26 mouse cellular contexts compared by ENCODE assay signal in the genomic region with DNA sequence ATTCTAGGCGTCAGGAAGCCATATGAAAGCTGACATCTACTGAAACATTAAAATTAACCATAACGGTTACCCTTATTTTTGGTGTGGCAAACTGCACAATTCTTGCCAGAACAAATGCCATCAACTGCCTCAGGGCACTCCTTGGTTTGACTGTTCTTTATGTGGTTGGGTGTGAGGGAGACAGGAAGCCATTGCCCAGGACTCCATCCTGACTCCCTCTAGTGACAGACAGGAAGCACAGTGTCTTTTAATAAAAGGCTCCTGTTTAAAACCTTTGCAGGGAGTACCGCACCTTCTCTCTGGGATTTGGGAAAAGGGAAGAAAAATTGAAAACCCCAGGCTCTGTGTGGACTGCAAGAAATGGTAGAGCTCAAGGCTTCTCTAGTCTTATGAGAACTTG. TPM values are rescaled to one million over a fixed set of nuclear protein-coding genes. Genes with fewer than 3 reads are reported as not detected.
A peak's percentile ranks its signal among the peaks of the same experiment; 100 is the strongest.
DNase-seq lines count a peak whose midpoint lies in the region; ATAC-seq and TF ChIP-seq lines count a peak whose summit lies in the region.
"Had no signal": no experiment of that assay in that cellular context is flagged by ENCODE, and none has a peak within 500 bp of the region (broad histone marks: within the 10 kb centered on the region; RNA-seq: fewer than 3 reads in every experiment).

No protein-coding gene starts in this region.

- 0 out of 2 replicates have a peak, but pooled peaks have one; percentile 34 for TF ChIP-seq CTCF in intestine, postnatal 0 days (IDR thresholded peaks at IDR 0.05; ENCODE audit: low read depth)
- peak; percentile 43 for TF ChIP-seq CTCF in lung, postnatal 0 days (IDR thresholded peaks at IDR 0.05)
- peak in 1 of 3 experiments; percentile 20; a peak in 1 of 6 replicates for TF ChIP-seq CTCF in MEL (IDR thresholded peaks at IDR 0.05 in 2 of 3, conservative IDR thresholded peaks at IDR 0.05 in 1 of 3; ENCODE audit: control insufficient read depth in 1 of 3, insufficient read depth in 1 of 3, low read depth in 2 of 3, low read length in 3 of 3, poor library complexity in 1 of 3, severe bottlenecking in 1 of 3)

- H3K27ac ChIP-seq in intestine, postnatal 0 days (ENCODE audit: low read depth, low read length), result no peak overlapping the region
- H3K27ac ChIP-seq in intestine, embryonic 15.5 days, result no peak overlapping the region
- no peak overlapping the region for H3K27ac ChIP-seq in lung, postnatal 0 days (ENCODE audit: low read length)
- H3K27ac ChIP-seq in MEL (ENCODE audit: control insufficient read depth, low read depth, low read length), result no peak overlapping the region
- H3K27ac ChIP-seq: embryonic facial prominence, embryonic 13.5 days; forebrain, embryonic 13.5 days; heart, embryonic 13.5 days; hindbrain, embryonic 13.5 days; liver, embryonic 15.5 days; midbrain, embryonic 13.5 days; neural tube, embryonic 12.5 days had no signal

- no peak for DNase-seq in lung, postnatal 0 days (ENCODE audit: low spot score)
- no peak for DNase-seq in lung, postnatal 4 days
- no peak for DNase-seq in MEL (ENCODE audit: low read depth, low spot score)
- peak; percentile 1 for DNase-seq in forelimb bud, embryonic 11.5 days (ENCODE audit: low read depth, low spot score)
- no peak for DNase-seq in natural killer cell, adult 2 months (ENCODE audit: low spot score in 2 of 2)
- DNase-seq: adrenal gland, postnatal 14 days; B cell, adult 2 months; cerebellum, postnatal 10 days; heart, adult 18-20 months; heart, postnatal 14 days; kidney, adult 9 months; kidney, postnatal 25 days; right cerebral cortex, postnatal 4 days; thymus, adult 2 months had no signal

- no peak overlapping the region for H3K4me3 ChIP-seq in intestine, postnatal 0 days (ENCODE audit: low read depth, low read length)
- H3K4me3 ChIP-seq in intestine, embryonic 15.5 days (replicated peaks), result no peak overlapping the region
- H3K4me3 ChIP-seq in lung, postnatal 0 days (ENCODE audit: low read depth, low read length), result no peak overlapping the region
- H3K4me3 ChIP-seq in MEL (ENCODE audit: control insufficient read depth in 1 of 2, insufficient read depth in 1 of 2, low read depth in 2 of 2, low read length in 2 of 2), result no peak overlapping the region
- H3K4me3 ChIP-seq: embryonic facial prominence, embryonic 13.5 days; erythroblast, embryonic 14.5 days; forebrain, embryonic 13.5 days; heart, embryonic 13.5 days; hindbrain, embryonic 13.5 days; liver, embryonic 15.5 days; midbrain, embryonic 13.5 days; neural tube, embryonic 12.5 days had no signal

- no peaks in the 10 kb centered on the region for H3K79me2 ChIP-seq in MEL (ENCODE audit: control insufficient read depth, insufficient read depth, low read length, poor library complexity)

- no peak for TF ChIP-seq EP300 in lung, postnatal 0 days (IDR thresholded peaks at IDR 0.05)
- TF ChIP-seq EP300 in MEL (IDR thresholded peaks at IDR 0.05; ENCODE audit: low read depth in 1 of 2, low read length in 2 of 2), result no peak

- no peak for TF ChIP-seq POLR2A in MEL (IDR thresholded peaks at IDR 0.05; ENCODE audit: control insufficient read depth in 1 of 2, insufficient read depth in 1 of 2, low read depth in 1 of 2, low read length in 2 of 2, poor library complexity in 1 of 2)

- no peak overlapping the region for H3K4me2 ChIP-seq in intestine, postnatal 0 days (replicated peaks; ENCODE audit: low read depth)
- no peak overlapping the region for H3K4me2 ChIP-seq in intestine, embryonic 15.5 days (replicated peaks)
- no peak overlapping the region for H3K4me2 ChIP-seq in lung, postnatal 0 days (replicated peaks; ENCODE audit: low read depth, low read length)
- H3K4me2 ChIP-seq: embryonic facial prominence, embryonic 13.5 days; forebrain, embryonic 13.5 days; heart, embryonic 13.5 days; hindbrain, embryonic 13.5 days; liver, embryonic 15.5 days; midbrain, embryonic 13.5 days; neural tube, embryonic 12.5 days had no signal

- H3K27me3 ChIP-seq in intestine, postnatal 0 days (replicated peaks; ENCODE audit: control insufficient read depth, insufficient read depth, low read length), result no peaks in the 10 kb centered on the region
- no peaks in the 10 kb centered on the region for H3K27me3 ChIP-seq in intestine, embryonic 15.5 days (replicated peaks)
- no peaks in the 10 kb centered on the region for H3K27me3 ChIP-seq in lung, postnatal 0 days (replicated peaks; ENCODE audit: insufficient read depth, low read length)
- no peaks in the 10 kb centered on the region for H3K27me3 ChIP-seq in MEL (ENCODE audit: control insufficient read depth in 1 of 2, insufficient read depth in 2 of 2, low read length in 2 of 2)
- H3K27me3 ChIP-seq: embryonic facial prominence, embryonic 13.5 days; forebrain, embryonic 13.5 days; heart, embryonic 13.5 days; hindbrain, embryonic 13.5 days; liver, embryonic 15.5 days; midbrain, embryonic 13.5 days; neural tube, embryonic 12.5 days had no signal

- no peak for TF ChIP-seq RAD21 in MEL (IDR thresholded peaks at IDR 0.05; ENCODE audit: low read depth, low read length)

- 81% methylated on average over 3 of the region's 3 CpGs for whole genome bisulfite sequencing in intestine, postnatal 0 days
- WGBS in intestine, embryonic 15.5 days, result 84% methylated on average over 3 of the region's 3 CpGs
- 78% methylated on average over 3 of the region's 3 CpGs for WGBS in lung, postnatal 0 days

- H3K36me3 ChIP-seq in intestine, postnatal 0 days (ENCODE audit: control insufficient read depth, insufficient read depth), result no peaks in the 10 kb centered on the region
- H3K36me3 ChIP-seq in intestine, embryonic 15.5 days, result no peaks in the 10 kb centered on the region
- no peaks in the 10 kb centered on the region for H3K36me3 ChIP-seq in lung, postnatal 0 days (ENCODE audit: insufficient read depth, low read length)
- H3K36me3 ChIP-seq in MEL (ENCODE audit: control insufficient read depth in 1 of 2, insufficient read depth in 2 of 2, low read length in 2 of 2), result no peaks in the 10 kb centered on the region
- H3K36me3 ChIP-seq: hindbrain, embryonic 13.5 days; liver, embryonic 15.5 days; midbrain, embryonic 13.5 days; neural tube, embryonic 12.5 days had no signal

- ATAC-seq in intestine, postnatal 0 days, result no peak
- ATAC-seq in intestine, embryonic 15.5 days, result no peak
- ATAC-seq in lung, postnatal 0 days, result no peak
- ATAC-seq in erythroid progenitor cell, adult 5-6 weeks (replicated peaks; ENCODE audit: low FRiP score, poor library complexity, severe bottlenecking), result no peak
- ATAC-seq: forebrain, embryonic 13.5 days; inflammation-experienced regulatory T-cells, adult 6 months; midbrain, embryonic 13.5 days had no signal

- H3K4me1 ChIP-seq in intestine, postnatal 0 days (replicated peaks; ENCODE audit: control insufficient read depth, insufficient read depth, low read length), result no peaks in the 10 kb centered on the region
- H3K4me1 ChIP-seq in intestine, embryonic 15.5 days (replicated peaks), result 0 out of 2 replicates have a peak, but pooled peaks cover 3% of the 10 kb centered on the region
- H3K4me1 ChIP-seq in lung, postnatal 0 days (ENCODE audit: insufficient read depth, low read depth, low read length), result no peaks in the 10 kb centered on the region
- no peaks in the 10 kb centered on the region for H3K4me1 ChIP-seq in MEL (ENCODE audit: control insufficient read depth in 1 of 2, insufficient read depth in 2 of 2, low read length in 2 of 2)
- H3K4me1 ChIP-seq: embryonic facial prominence, embryonic 13.5 days; forebrain, embryonic 13.5 days; hindbrain, embryonic 13.5 days; liver, embryonic 15.5 days; midbrain, embryonic 13.5 days; neural tube, embryonic 12.5 days had no signal

- no peak overlapping the region for H3K9ac ChIP-seq in intestine, postnatal 0 days (ENCODE audit: low read depth, low read length)
- H3K9ac ChIP-seq in intestine, embryonic 15.5 days, result no peak overlapping the region
- no peak overlapping the region for H3K9ac ChIP-seq in lung, postnatal 0 days (replicated peaks; ENCODE audit: low read depth)
- H3K9ac ChIP-seq in MEL (ENCODE audit: control insufficient read depth, low read depth, low read length, poor library complexity, severe bottlenecking), result no peak overlapping the region
- H3K9ac ChIP-seq: embryonic facial prominence, embryonic 13.5 days; forebrain, embryonic 13.5 days; heart, embryonic 13.5 days; hindbrain, embryonic 13.5 days; liver, embryonic 15.5 days; midbrain, embryonic 13.5 days; neural tube, embryonic 12.5 days had no signal

- no peaks in the 10 kb centered on the region for H3K9me3 ChIP-seq in intestine, postnatal 0 days (ENCODE audit: control insufficient read depth)
- no peaks in the 10 kb centered on the region for H3K9me3 ChIP-seq in intestine, embryonic 15.5 days
- no peaks in the 10 kb centered on the region for H3K9me3 ChIP-seq in lung, postnatal 0 days (ENCODE audit: low read length)
- no peaks in the 10 kb centered on the region for H3K9me3 ChIP-seq in MEL (replicated peaks; ENCODE audit: insufficient read depth, low read length)
- H3K9me3 ChIP-seq: embryonic facial prominence, embryonic 13.5 days; forebrain, embryonic 13.5 days; heart, embryonic 13.5 days; hindbrain, embryonic 13.5 days; liver, embryonic 15.5 days; midbrain, embryonic 13.5 days; neural tube, embryonic 12.5 days had no signal

TF ChIP-seq in MEL, 35 proteins besides CTCF, POLR2A, EP300 and RAD21:
- TF ChIP-seq GATA1 (IDR thresholded peaks at IDR 0.05; ENCODE audit: low read depth, low read length) (no peak), SMC3 (IDR thresholded peaks at IDR 0.05; ENCODE audit: low read depth, low read length) (peak; percentile 25; the same call in 1 of the 2 replicates)

RNA-seq across cellular contexts. Expression of a gene that starts 30.2 kb away (rescaled TPM):
- 0.98 and 1.2 TPM in 2 replicates for polyA plus RNA-seq in intestine, postnatal 0 days (2015; fragmentation: Nextera tagmentation; extraction: Ambion mirVana)
- 1.7 and 1.9 TPM in 2 replicates for polyA plus RNA-seq in intestine, embryonic 15.5 days (2015; fragmentation: Nextera tagmentation; extraction: Ambion mirVana)
- polyA plus RNA-seq in lung, postnatal 0 days (2015; fragmentation: Nextera tagmentation; extraction: Ambion mirVana), result 0.14 and 0.26 TPM in 2 replicates
- 20.2 and 26.4 TPM in 2 replicates for total RNA-seq in MEL (2012; rRNA removed)
- polyA plus RNA-seq in MEL (2012; ENCODE audit: insufficient read depth in 1 of 2, insufficient read length in 2 of 2, low read depth in 1 of 2, low replicate concordance in 2 of 2, missing spikeins in 1 of 2), result 10 to 100 TPM in 1 of 2 experiments, not detected in 1; 15.0 TPM
- total RNA-seq in erythroid progenitor cell, adult 5-6 weeks (2015; ENCODE audit: low replicate concordance), result 2.9 and 3.4 TPM in 2 replicates
- 1.3 and 11.2 TPM in 2 replicates for total RNA-seq in erythroid progenitor cell, adult 5-6 weeks (2017; ENCODE audit: low replicate concordance)
- polyA plus RNA-seq: erythroblast, embryonic 14.5 days had no signal

RNA-seq across cellular contexts. Expression of a gene that starts 47.2 kb away (rescaled TPM):
- polyA plus RNA-seq in intestine, postnatal 0 days (2015; fragmentation: Nextera tagmentation; extraction: Ambion mirVana), result 1.6 and 2.0 TPM in 2 replicates
- 19.4 and 25.1 TPM in 2 replicates for polyA plus RNA-seq in intestine, embryonic 15.5 days (2015; fragmentation: Nextera tagmentation; extraction: Ambion mirVana)
- 4.8 and 5.3 TPM in 2 replicates for polyA plus RNA-seq in lung, postnatal 0 days (2015; fragmentation: Nextera tagmentation; extraction: Ambion mirVana)
- total RNA-seq in MEL (2012; rRNA removed), result 18.3 and 21.2 TPM in 2 replicates
- 10 to 100 TPM in 1 of 2 experiments, not detected in 1; 25.4 TPM for polyA plus RNA-seq in MEL (2012; ENCODE audit: insufficient read depth in 1 of 2, insufficient read length in 2 of 2, low read depth in 1 of 2, low replicate concordance in 2 of 2, missing spikeins in 1 of 2)
- 0.42 and 0.72 TPM in 2 replicates for total RNA-seq in erythroid progenitor cell, adult 5-6 weeks (2015; ENCODE audit: low replicate concordance)
- total RNA-seq in erythroid progenitor cell, adult 5-6 weeks (2017; ENCODE audit: low replicate concordance), result 0.13 TPM in 1 of 2 replicates, not detected in the other
